Mouse (Mus musculus) forebrain, embryonic 11.5 days (tissue): ENCODE measurements around the gene Cacna1c. TPM values are rescaled to one million over a fixed set of nuclear protein-coding genes. Genes with fewer than 3 reads are reported as not detected.

Source experiments
- ATAC-seq: fragments of 200-750 bp; cut with Nextera tagmentation; replicated peaks from 2 replicates; pipeline ENCODE4 v1.8.0; 2017; ENCODE audit warnings: moderate TSS enrichment; ENCODE audit not compliant: low FRiP score
- DNase-seq: peaks from one replicate; pipeline ENCODE4 v3.0.0-alpha.2; 2017; ENCODE audit warnings: low spot score
- H3K27ac ChIP-seq: fragments of 300-500 bp; sonication (generic); 2 replicates; pipeline ENCODE4 v1.5.1; 2014; ENCODE audit warnings: low read depth, low read length
- H3K27me3 ChIP-seq: fragments of 300-500 bp; sonication (generic); 2 replicates; pipeline ENCODE4 v1.6.1; 2014; ENCODE audit warnings: mild to moderate bottlenecking, low read length, mixed read lengths; ENCODE audit not compliant: control insufficient read depth, insufficient read depth
- H3K36me3 ChIP-seq: fragments of 300-500 bp; sonication (generic); 2 replicates; pipeline ENCODE4 v1.6.1; 2014; ENCODE audit warnings: mild to moderate bottlenecking, low read length, moderate library complexity, mixed read lengths; ENCODE audit not compliant: control insufficient read depth, insufficient read depth
- H3K4me1 ChIP-seq: fragments of 300-500 bp; sonication (generic); replicated peaks from 2 replicates; pipeline ENCODE4 v1.6.1; 2014; ENCODE audit warnings: low read length, mixed read lengths; ENCODE audit not compliant: control insufficient read depth, insufficient read depth
- H3K4me2 ChIP-seq: fragments of 300-500 bp; sonication (generic); 2 replicates; pipeline ENCODE4 v1.6.1; 2014; ENCODE audit warnings: low read depth, mild to moderate bottlenecking, low read length, moderate library complexity, mixed read lengths; ENCODE audit not compliant: severe bottlenecking
- H3K4me3 ChIP-seq: fragments of 300-500 bp; sonication (generic); 2 replicates; pipeline ENCODE4 v1.5.1; 2014; ENCODE audit warnings: low read depth, low read length
- H3K9ac ChIP-seq: fragments of 300-500 bp; sonication (generic); 2 replicates; pipeline ENCODE4 v1.6.1; 2014; ENCODE audit warnings: low read length
- H3K9me3 ChIP-seq: fragments of 300-500 bp; sonication (generic); 2 replicates; pipeline ENCODE4 v1.6.1; 2016; ENCODE audit warnings: low read length, mixed read lengths; ENCODE audit not compliant: control insufficient read depth
- WGBS: fragments of 180-500 bp; shearing (Covaris S2); extraction: QIAGEN DNeasy Blood & Tissue Kit; methylation state at CpG from one replicate; pipeline ENCODE4 v1.1.7; 2014; 5-methylcytosine and 5-hydroxymethylcytosine counted together
- polyA plus RNA-seq: library from polyadenylated mRNA; unstranded; fragments of >200 nt; fragmentation: Nextera tagmentation; extraction: Ambion mirVana; gene quantifications from 2 replicates; pipeline ENCODE4 v1.2.1, GENCODE M21; 2014

Gene Cacna1c
- polyA plus RNA-seq, 1 experiment from 2014 or later = 4.8 TPM

DNA sequence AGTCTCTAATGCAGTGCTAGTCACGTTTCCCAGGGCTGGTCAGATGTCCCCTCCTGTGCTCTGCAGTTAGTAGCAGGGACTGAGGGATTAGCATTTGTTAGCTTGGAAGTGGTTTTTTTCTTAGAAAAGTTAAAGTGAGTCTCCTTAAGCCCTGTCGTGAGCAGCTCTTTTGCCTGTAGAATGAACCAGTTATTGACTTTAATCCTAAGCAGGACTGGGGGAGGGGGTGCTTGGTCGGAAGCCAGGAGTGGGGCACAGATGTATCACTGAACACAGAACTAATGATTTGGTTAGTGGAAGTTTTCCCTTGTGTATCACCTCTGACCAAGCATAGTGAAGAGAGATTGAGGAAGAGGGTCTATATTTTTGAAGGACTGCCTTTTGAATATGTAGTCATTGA lies 12.4 kb downstream of the Cacna1c start:
- 26% methylated on average over 3 of the region's 3 CpGs for WGBS
- Histone ChIP-seq H3K9me3 (no peaks in the 10 kb centered on the region), H3K4me3 (no peak overlapping the region), H3K9ac (no peak overlapping the region), H3K27me3 (no peaks in the 10 kb centered on the region), H3K4me2 (no peak overlapping the region), H3K4me1 (no peaks in the 10 kb centered on the region), H3K27ac (no peak overlapping the region), H3K36me3 (no peaks in the 10 kb centered on the region; the same call in 1 of the 2 replicates)
- DNase-seq (no peak), ATAC-seq (no peak)

- DNase-seq = no peak
- Histone ChIP-seq H3K4me1 (no peaks in the 10 kb centered on the region), H3K36me3 (no peaks in the 10 kb centered on the region; the same call in 1 of the 2 replicates), H3K4me3 (no peak overlapping the region), H3K9ac (no peak overlapping the region), H3K4me2 (no peak overlapping the region), H3K27ac (no peak overlapping the region), H3K27me3 (no peaks in the 10 kb centered on the region), H3K9me3 (no peaks in the 10 kb centered on the region)
- WGBS = 90% methylated on average over 9 of the region's 9 CpGs
- ATAC-seq = no peak
These were observed 14.0 kb downstream of the Cacna1c start for GRCm38 (mm10) chr6:119182211-119182610.

DNA sequence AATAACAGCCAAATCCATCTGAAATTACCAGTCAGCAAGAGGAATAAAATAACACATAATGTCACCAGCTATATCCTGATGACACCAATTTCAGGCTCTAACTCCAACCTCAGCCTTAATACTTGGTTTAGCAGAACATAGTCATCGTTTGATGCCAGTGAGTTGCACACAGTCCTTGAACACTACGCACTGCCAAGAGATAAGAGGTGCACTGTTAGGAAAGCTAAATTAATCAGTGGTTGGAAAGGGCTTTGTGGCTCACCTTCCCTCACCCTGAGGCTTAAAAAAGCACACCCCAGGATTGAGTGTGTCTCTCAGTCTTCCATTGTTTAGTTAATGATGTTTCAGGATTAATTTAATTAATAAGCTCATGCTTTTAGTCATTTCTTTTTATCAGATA lies 16.0 kb downstream of the Cacna1c start:
- Histone ChIP-seq H3K9me3 (no peaks in the 10 kb centered on the region), H3K36me3 (no peaks in the 10 kb centered on the region; the same call in 1 of the 2 replicates), H3K9ac (no peak overlapping the region), H3K4me2 (no peak overlapping the region), H3K4me1 (no peaks in the 10 kb centered on the region; the same call in 1 of the 2 replicates), H3K4me3 (no peak overlapping the region), H3K27me3 (no peaks in the 10 kb centered on the region), H3K27ac (no peak overlapping the region)
- no peak for ATAC-seq
- 90% methylated on average over 2 of the region's 2 CpGs for WGBS
- DNase-seq = no peak

DNA sequence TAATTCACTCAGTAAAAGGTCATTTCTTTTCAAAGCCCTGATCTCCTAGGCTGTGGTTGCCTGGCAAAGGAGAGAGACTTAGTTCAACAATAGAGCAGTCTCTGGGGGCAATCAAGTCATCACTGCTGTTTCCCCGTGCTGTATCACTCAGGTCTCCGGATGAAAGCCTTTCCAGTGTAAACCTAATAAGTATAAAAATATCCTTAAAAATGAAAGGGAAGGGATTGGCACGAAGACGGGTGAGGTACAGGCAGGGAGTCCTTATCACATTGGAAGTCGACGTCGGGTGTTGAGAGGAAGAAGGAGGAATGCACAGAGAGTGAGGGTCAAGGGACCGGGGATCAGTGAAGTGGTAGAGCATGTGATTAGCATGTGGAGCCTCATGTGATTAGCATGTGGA lies 19.1 kb downstream of the Cacna1c start:
- no peak for ATAC-seq
- no peak overlapping the region for H3K4me3 ChIP-seq
- WGBS = 73% methylated on average over 8 of the region's 8 CpGs

GRCm38 (mm10) chr6:119176103-119176502 lies 20.1 kb downstream of the Cacna1c start:
- H3K27me3 ChIP-seq = no peaks in the 10 kb centered on the region
- H3K27ac ChIP-seq = no peak overlapping the region
- H3K36me3 ChIP-seq = no peaks in the 10 kb centered on the region
- no peak overlapping the region; the same call in 1 of the 2 replicates for H3K9ac ChIP-seq
- H3K4me1 ChIP-seq = no peaks in the 10 kb centered on the region; the same call in 1 of the 2 replicates
- peak overlapping the region; percentile 82 for H3K4me3 ChIP-seq
- H3K9me3 ChIP-seq = no peaks in the 10 kb centered on the region
- DNase-seq = no peak
- no peak for ATAC-seq
- H3K4me2 ChIP-seq = peak overlapping the region; percentile 63
- 75% methylated on average over 7 of the region's 7 CpGs for WGBS

More for the DNA sequence above, 19.1 kb downstream of the Cacna1c start:
- Histone ChIP-seq H3K9me3 (no peaks in the 10 kb centered on the region), H3K27me3 (no peaks in the 10 kb centered on the region), H3K36me3 (no peaks in the 10 kb centered on the region), H3K4me1 (no peaks in the 10 kb centered on the region; the same call in 1 of the 2 replicates), H3K4me2 (no peak overlapping the region), H3K27ac (no peak overlapping the region), H3K9ac (no peak overlapping the region)
- no peak for DNase-seq

GRCm38 (mm10) chr6:119175078-119175853 lies 21.0 kb downstream of the Cacna1c start, which contains the start of gene Dcp1b:
TSS of gene Dcp1b (plus strand) at chr6:119175253.
- H3K4me1 ChIP-seq = no peaks in the 10 kb centered on the region; the same call in 1 of the 2 replicates
- peak within 1 kb of the TSS; percentile 91 for H3K9ac ChIP-seq
- H3K4me3 ChIP-seq = peak within 1 kb of the TSS; percentile 82
- peak within 1 kb of the TSS; percentile 61; the same call in 1 of the 2 replicates for H3K27ac ChIP-seq
- ATAC-seq (peak; percentile 94), DNase-seq (peak; percentile 97)
- peak within 1 kb of the TSS; percentile 63 for H3K4me2 ChIP-seq
- no peaks in the 10 kb centered on the region for H3K27me3 ChIP-seq
- WGBS = under 1% methylated on average over 64 of the region's 65 CpGs
- no peaks in the 10 kb centered on the region for H3K9me3 ChIP-seq
- H3K36me3 ChIP-seq = no peaks in the 10 kb centered on the region

DNA sequence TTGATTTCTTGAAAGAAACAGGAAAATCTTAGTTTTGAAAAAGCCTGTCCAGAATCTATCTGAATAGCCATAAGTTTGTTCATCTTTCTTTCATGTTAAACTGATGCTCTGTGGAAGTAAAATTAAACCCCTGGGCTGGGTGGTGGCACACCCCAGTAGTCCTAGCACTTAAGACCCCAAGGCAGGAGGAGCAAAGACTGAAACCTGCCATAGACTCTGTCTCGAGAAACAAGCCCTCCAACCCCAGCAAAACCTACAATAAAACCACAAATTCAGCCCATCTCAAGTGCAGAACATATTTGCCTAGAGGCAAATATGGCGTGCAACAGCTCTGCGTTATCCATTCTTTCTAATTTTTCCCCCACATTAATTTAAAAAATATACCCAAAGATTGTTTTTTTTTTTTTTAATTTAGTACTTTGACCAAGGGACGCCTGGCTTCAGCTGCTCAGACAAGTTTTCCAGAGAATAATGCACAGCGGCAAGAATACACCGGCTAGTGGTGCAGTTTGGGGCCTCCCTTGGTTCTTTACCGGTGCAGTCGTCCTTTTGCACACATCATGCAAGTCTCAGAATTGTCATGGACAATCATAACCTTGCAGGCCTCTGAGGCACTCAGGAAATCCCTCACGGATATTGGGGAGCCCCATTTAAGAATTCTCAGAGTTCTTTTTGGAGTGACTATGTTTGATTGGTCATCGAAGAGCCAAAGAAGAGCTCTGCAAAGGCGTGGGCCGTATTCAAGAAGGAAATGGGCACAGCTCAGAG lies 21.7 kb downstream of the Cacna1c start:
- Histone ChIP-seq H3K9ac (no peak overlapping the region), H3K4me2 (peak overlapping the region; percentile 37), H3K36me3 (no peaks in the 10 kb centered on the region), H3K27ac (no peak overlapping the region), H3K9me3 (no peaks in the 10 kb centered on the region), H3K4me1 (no peaks in the 10 kb centered on the region; the same call in 1 of the 2 replicates), H3K27me3 (no peaks in the 10 kb centered on the region), H3K4me3 (peak overlapping the region; percentile 82)
- WGBS = 55% methylated on average over 12 of the region's 12 CpGs
- DNase-seq (no peak), ATAC-seq (no peak)

DNA sequence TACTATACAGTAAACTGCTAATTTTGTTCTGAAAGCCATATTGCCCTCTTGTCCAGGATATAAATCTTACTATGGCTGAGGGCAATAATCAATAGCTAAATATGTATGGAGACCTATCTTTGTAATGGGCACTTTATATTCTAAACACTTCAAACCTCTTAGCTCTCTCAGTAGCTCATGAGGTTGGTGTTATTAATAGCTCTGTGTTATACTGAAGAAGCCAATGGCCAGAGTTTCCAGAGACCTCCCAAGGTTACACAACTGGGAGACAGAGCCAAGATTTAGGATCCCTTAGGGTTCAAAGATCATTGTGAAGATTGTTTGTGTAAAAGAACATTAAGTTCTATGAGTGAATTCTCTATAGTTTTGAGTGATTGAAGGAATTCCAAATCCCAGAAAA lies 30.5 kb downstream of the Cacna1c start:
- Histone ChIP-seq H3K36me3 (no peaks in the 10 kb centered on the region), H3K4me2 (no peak overlapping the region), H3K27me3 (no peaks in the 10 kb centered on the region), H3K4me1 (no peaks in the 10 kb centered on the region), H3K9me3 (no peaks in the 10 kb centered on the region), H3K9ac (no peak overlapping the region), H3K27ac (no peak overlapping the region), H3K4me3 (no peak overlapping the region)
- DNase-seq (no peak), ATAC-seq (no peak)
